Comparison of ENCODE assay signal across 21 mouse cellular contexts in genomic region chr2:130112116-130112515, GRCm38 (mm10). TPM values are rescaled to one million over a fixed set of nuclear protein-coding genes. Genes with fewer than 3 reads are reported as not detected.
A peak's percentile ranks its signal among the peaks of the same experiment; 100 is the strongest.
DNase-seq lines count a peak whose midpoint lies in the region; ATAC-seq lines count a peak whose summit lies in the region.
"Had no signal": no experiment of that assay in that cellular context is flagged by ENCODE, and none has a peak within 500 bp of the region (broad histone marks: within the 10 kb centered on the region; RNA-seq: fewer than 3 reads in every experiment).

TSS of gene Tgm6 (plus strand) at chr2:130112416.

- no peaks in the 10 kb centered on the region for H3K36me3 ChIP-seq in heart, embryonic 15.5 days
- no peaks in the 10 kb centered on the region for H3K36me3 ChIP-seq in hindbrain, embryonic 15.5 days
- H3K36me3 ChIP-seq in hindbrain, embryonic 13.5 days = no peaks in the 10 kb centered on the region
- no peaks in the 10 kb centered on the region for H3K36me3 ChIP-seq in neural tube, embryonic 15.5 days
- H3K36me3 ChIP-seq: embryonic facial prominence, embryonic 13.5 days; forebrain, embryonic 12.5 days; heart, embryonic 10.5 days; intestine, embryonic 15.5 days had no signal

- H3K27me3 ChIP-seq in heart, embryonic 15.5 days = no peaks in the 10 kb centered on the region
- no peaks in the 10 kb centered on the region for H3K27me3 ChIP-seq in hindbrain, embryonic 15.5 days
- no peaks in the 10 kb centered on the region for H3K27me3 ChIP-seq in hindbrain, embryonic 13.5 days
- H3K27me3 ChIP-seq in neural tube, embryonic 15.5 days (replicated peaks) = no peaks in the 10 kb centered on the region
- H3K27me3 ChIP-seq: embryonic facial prominence, embryonic 13.5 days; forebrain, embryonic 12.5 days; intestine, embryonic 15.5 days had no signal

- no peak for ATAC-seq in heart, embryonic 15.5 days (replicated peaks; ENCODE audit: insufficient number of reproducible peaks, insufficient read depth, low FRiP score, low read depth)
- no peak for ATAC-seq in hindbrain, embryonic 15.5 days (ENCODE audit: low FRiP score, low read depth)
- ATAC-seq in hindbrain, embryonic 13.5 days (ENCODE audit: low FRiP score) = no peak
- ATAC-seq in neural tube, embryonic 15.5 days (ENCODE audit: low FRiP score) = no peak
- ATAC-seq: intestine, embryonic 15.5 days had no signal

- peaks cover 18% of the 10 kb centered on the region for H3K4me1 ChIP-seq in heart, embryonic 15.5 days (replicated peaks)
- 0 out of 2 replicates have a peak, but pooled peaks cover 8% of the 10 kb centered on the region for H3K4me1 ChIP-seq in hindbrain, embryonic 15.5 days (replicated peaks)
- H3K4me1 ChIP-seq in hindbrain, embryonic 13.5 days (replicated peaks) = peaks cover 5% of the 10 kb centered on the region
- no peaks in the 10 kb centered on the region; the same call in 1 of the 2 replicates for H3K4me1 ChIP-seq in neural tube, embryonic 15.5 days
- H3K4me1 ChIP-seq: embryonic facial prominence, embryonic 13.5 days; intestine, embryonic 15.5 days had no signal

- peak within 1 kb of the TSS; percentile 42; the same call in 1 of the 2 replicates for H3K27ac ChIP-seq in heart, embryonic 15.5 days
- H3K27ac ChIP-seq in hindbrain, embryonic 15.5 days (replicated peaks) = peak within 1 kb of the TSS; percentile 48; the same call in 1 of the 2 replicates
- no peak within 1 kb of the TSS for H3K27ac ChIP-seq in hindbrain, embryonic 13.5 days
- 0 out of 2 replicates have a peak within 1 kb of the TSS, but pooled peaks have one; percentile 28 for H3K27ac ChIP-seq in neural tube, embryonic 15.5 days (replicated peaks)
- H3K27ac ChIP-seq: embryonic facial prominence, embryonic 13.5 days; forebrain, embryonic 12.5 days; gastrocnemius, adult 2 months; heart, embryonic 10.5 days; intestine, embryonic 15.5 days had no signal

- H3K4me2 ChIP-seq in heart, embryonic 15.5 days = no peak within 1 kb of the TSS
- H3K4me2 ChIP-seq in hindbrain, embryonic 15.5 days = no peak within 1 kb of the TSS
- H3K4me2 ChIP-seq in hindbrain, embryonic 13.5 days = no peak within 1 kb of the TSS
- H3K4me2 ChIP-seq in neural tube, embryonic 15.5 days = no peak within 1 kb of the TSS
- H3K4me2 ChIP-seq: embryonic facial prominence, embryonic 13.5 days; forebrain, embryonic 12.5 days; intestine, embryonic 15.5 days had no signal

- no peak for DNase-seq in heart, postnatal 10 days
- DNase-seq in neural tube, embryonic 10.5 days (ENCODE audit: extremely low spot score, low spot score) = no peak
- DNase-seq: adrenal gland, adult 2 months; adrenal gland, postnatal 25 days; cerebellum, adult 18-20 months; cerebellum, adult 9-11 months; cerebellum, postnatal 36 days; gastrocnemius, adult 2 months; gastrocnemius, postnatal 25 days; heart, postnatal 36 days; kidney, adult 18-20 months had no signal

- no peaks in the 10 kb centered on the region for H3K9me3 ChIP-seq in heart, embryonic 15.5 days (replicated peaks)
- no peaks in the 10 kb centered on the region for H3K9me3 ChIP-seq in hindbrain, embryonic 15.5 days
- no peaks in the 10 kb centered on the region for H3K9me3 ChIP-seq in hindbrain, embryonic 13.5 days
- no peaks in the 10 kb centered on the region for H3K9me3 ChIP-seq in neural tube, embryonic 15.5 days (replicated peaks)
- H3K9me3 ChIP-seq: embryonic facial prominence, embryonic 13.5 days; forebrain, embryonic 12.5 days; heart, embryonic 10.5 days; intestine, embryonic 15.5 days had no signal

- no peak within 1 kb of the TSS for H3K9ac ChIP-seq in heart, embryonic 15.5 days
- no peak within 1 kb of the TSS for H3K9ac ChIP-seq in hindbrain, embryonic 15.5 days
- H3K9ac ChIP-seq in hindbrain, embryonic 13.5 days = no peak within 1 kb of the TSS
- no peak within 1 kb of the TSS for H3K9ac ChIP-seq in neural tube, embryonic 15.5 days (replicated peaks)
- H3K9ac ChIP-seq: embryonic facial prominence, embryonic 13.5 days; forebrain, embryonic 12.5 days; intestine, embryonic 15.5 days had no signal

- intact Hi-C loops in heart, postnatal 10 days (cut with DNase I) = no loop called here

- 53% methylated on average over 4 of the region's 4 CpGs for WGBS in heart, embryonic 15.5 days
- WGBS in hindbrain, embryonic 15.5 days = 75% methylated on average over 4 of the region's 4 CpGs
- whole genome bisulfite sequencing in hindbrain, embryonic 13.5 days = 79% methylated on average over 4 of the region's 4 CpGs
- 73% methylated on average over 4 of the region's 4 CpGs for WGBS in neural tube, embryonic 15.5 days

- no peak within 1 kb of the TSS for H3K4me3 ChIP-seq in heart, embryonic 15.5 days
- no peak within 1 kb of the TSS for H3K4me3 ChIP-seq in hindbrain, embryonic 15.5 days
- H3K4me3 ChIP-seq in hindbrain, embryonic 13.5 days = no peak within 1 kb of the TSS
- H3K4me3 ChIP-seq in neural tube, embryonic 15.5 days (replicated peaks) = no peak within 1 kb of the TSS
- H3K4me3 ChIP-seq: embryonic facial prominence, embryonic 13.5 days; forebrain, embryonic 12.5 days; gastrocnemius, adult 2 months; heart, embryonic 10.5 days; intestine, embryonic 15.5 days had no signal

RNA-seq across cellular contexts. Expression of gene Tgm6, which starts in this region (rescaled TPM):
- not detected in 2 replicates for polyA plus RNA-seq in heart, embryonic 15.5 days (2015; fragmentation: Nextera tagmentation; extraction: Ambion mirVana)
- not detected for total RNA-seq in heart, postnatal 10 days (2021)
- 0.59 TPM in 1 of 2 replicates, not detected in the other for polyA plus RNA-seq in hindbrain, embryonic 15.5 days (2015; fragmentation: Nextera tagmentation; extraction: Ambion mirVana)
- 0.05 and 0.08 TPM in 2 replicates for polyA plus RNA-seq in hindbrain, embryonic 13.5 days (2015; fragmentation: Nextera tagmentation; extraction: Ambion mirVana)
- polyA plus RNA-seq in neural tube, embryonic 15.5 days (2015; fragmentation: Nextera tagmentation; extraction: Ambion mirVana) = 0.04 TPM in 1 of 2 replicates, not detected in the other
- total RNA-seq: adrenal gland, adult 2 months; adrenal gland, postnatal 25 days; ES-E14; gastrocnemius, adult 2 months; gastrocnemius, postnatal 25 days; granulocyte monocyte progenitor cell, adult 5-6 weeks; heart, postnatal 36 days had no signal
- polyA plus RNA-seq: adrenal gland, adult 2 months; heart, embryonic 10.5 days; intestine, embryonic 15.5 days had no signal
